Mouse (Mus musculus) liver, embryonic 13.5 days (tissue): ENCODE results near the gene Hectd1. TPM values are rescaled to one million over a fixed set of nuclear protein-coding genes. Genes with fewer than 3 reads are reported as not detected.

Experiments used
- ATAC-seq: fragments of 200-750 bp; cut with Nextera tagmentation; 2 replicates; pipeline ENCODE4 v1.8.0; 2017; ENCODE audit warnings: low read depth, mild to moderate bottlenecking, moderate number of reproducible peaks, moderate library complexity
- DNase-seq: peaks from one replicate; pipeline ENCODE4 v3.0.0; 2022
- H3K27ac ChIP-seq: fragments of 300-500 bp; sonication (generic); 2 replicates; pipeline ENCODE4 v1.5.1; 2015; ENCODE audit warnings: moderate library complexity, mild to moderate bottlenecking, inconsistent platforms
- H3K27me3 ChIP-seq: fragments of 300-500 bp; sonication (generic); 2 replicates; pipeline ENCODE4 v1.6.1; 2015; ENCODE audit warnings: mild to moderate bottlenecking, inconsistent platforms
- H3K36me3 ChIP-seq: fragments of 300-500 bp; sonication (generic); 2 replicates; pipeline ENCODE4 v1.6.1; 2015; ENCODE audit warnings: mild to moderate bottlenecking, inconsistent platforms
- H3K4me1 ChIP-seq: fragments of 300-500 bp; sonication (generic); replicated peaks from 2 replicates; pipeline ENCODE4 v1.6.1; 2015; ENCODE audit warnings: inconsistent platforms
- H3K4me2 ChIP-seq: fragments of 300-500 bp; sonication (generic); 2 replicates; pipeline ENCODE4 v1.6.1; 2015; ENCODE audit warnings: inconsistent platforms, mild to moderate bottlenecking, moderate library complexity
- H3K4me3 ChIP-seq: fragments of 300-500 bp; sonication (generic); replicated peaks from 2 replicates; pipeline ENCODE4 v1.5.1; 2015; ENCODE audit warnings: mild to moderate bottlenecking, inconsistent platforms
- H3K9ac ChIP-seq: fragments of 300-500 bp; sonication (generic); 2 replicates; pipeline ENCODE4 v1.6.1; 2015; ENCODE audit warnings: mild to moderate bottlenecking, inconsistent platforms
- H3K9me3 ChIP-seq: fragments of 300-500 bp; sonication (generic); replicated peaks from 2 replicates; pipeline ENCODE4 v1.6.1; 2016; ENCODE audit warnings: inconsistent platforms
- WGBS: fragments of 180-500 bp; shearing (Covaris S2); methylation state at CpG from one replicate; pipeline ENCODE4 v1.1.7; 2015; ENCODE audit not compliant: insufficient replicate concordance; 5-methylcytosine and 5-hydroxymethylcytosine counted together
- polyA plus RNA-seq: library from polyadenylated mRNA; unstranded; fragments of >200 nt; fragmentation: Nextera tagmentation; extraction: Ambion mirVana; gene quantifications from 2 replicates; pipeline ENCODE4 v1.2.1, GENCODE M21; 2015

Gene Hectd1
- polyA plus RNA-seq, 1 experiment from 2014 or later: 29.6 TPM

GRCm38 (mm10) chr12:51718617-51719016 lies 110.7 kb downstream of the Hectd1 start:
- Histone ChIP-seq H3K4me1 (peaks cover 10% of the 10 kb centered on the region), H3K9ac (no peak overlapping the region), H3K36me3 (peaks cover 6% of the 10 kb centered on the region; the same call in 1 of the 2 replicates), H3K4me2 (no peak overlapping the region), H3K9me3 (no peaks in the 10 kb centered on the region), H3K4me3 (no peak overlapping the region), H3K27me3 (no peaks in the 10 kb centered on the region), H3K27ac (no peak overlapping the region)
- ATAC-seq: no peak
- DNase-seq: no peak
- 67% methylated on average over 6 of the region's 6 CpGs for WGBS

- H3K9ac ChIP-seq: no peak overlapping the region
- no peaks in the 10 kb centered on the region for H3K36me3 ChIP-seq
- ATAC-seq (no peak), DNase-seq (no peak)
- H3K4me1 ChIP-seq: peaks cover 18% of the 10 kb centered on the region
- H3K27me3 ChIP-seq: no peaks in the 10 kb centered on the region
- H3K27ac ChIP-seq: no peak overlapping the region
- WGBS: 54% methylated on average over 1 of the region's 1 CpGs
- no peaks in the 10 kb centered on the region for H3K9me3 ChIP-seq
- H3K4me2 ChIP-seq: no peak overlapping the region
- H3K4me3 ChIP-seq: no peak overlapping the region
These were observed 116.7 kb downstream of the Hectd1 start for GRCm38 (mm10) chr12:51712685-51713084.

- Histone ChIP-seq H3K4me1 (peaks cover 25% of the 10 kb centered on the region), H3K4me3 (no peak overlapping the region), H3K27ac (no peak overlapping the region), H3K9me3 (no peaks in the 10 kb centered on the region), H3K4me2 (no peak overlapping the region), H3K9ac (no peak overlapping the region), H3K36me3 (no peaks in the 10 kb centered on the region), H3K27me3 (no peaks in the 10 kb centered on the region)
- ATAC-seq (0 out of 2 replicates have a peak, but pooled peaks have one; percentile 39), DNase-seq (no peak)
- WGBS: 30% methylated on average over 5 of the region's 5 CpGs
These were observed 119.2 kb downstream of the Hectd1 start for GRCm38 (mm10) chr12:51710154-51710553.

GRCm38 (mm10) chr12:51709741-51710140 lies 119.6 kb downstream of the Hectd1 start:
- Histone ChIP-seq H3K4me2 (no peak overlapping the region), H3K9me3 (no peaks in the 10 kb centered on the region), H3K4me3 (no peak overlapping the region), H3K9ac (no peak overlapping the region), H3K36me3 (no peaks in the 10 kb centered on the region), H3K4me1 (peaks cover 26% of the 10 kb centered on the region), H3K27ac (no peak overlapping the region), H3K27me3 (no peaks in the 10 kb centered on the region)
- ATAC-seq (no peak), DNase-seq (no peak)
- WGBS: 70% methylated on average over 3 of the region's 3 CpGs

- no peak for ATAC-seq
- no peak for DNase-seq
- H3K27me3 ChIP-seq: no peaks in the 10 kb centered on the region
These were observed 120.2 kb downstream of the Hectd1 start for GRCm38 (mm10) chr12:51708941-51709686.

GRCm38 (mm10) chr12:51706673-51707235 lies 122.6 kb downstream of the Hectd1 start:
- H3K27ac ChIP-seq: no peak overlapping the region
- no peaks in the 10 kb centered on the region for H3K27me3 ChIP-seq
- WGBS: 81% methylated on average over 5 of the region's 5 CpGs
- no peak for ATAC-seq
- no peak overlapping the region for H3K4me3 ChIP-seq
- H3K9me3 ChIP-seq: peaks cover 4% of the 10 kb centered on the region
- DNase-seq: no peak
- peaks cover 4% of the 10 kb centered on the region for H3K36me3 ChIP-seq
- H3K9ac ChIP-seq: no peak overlapping the region
- H3K4me1 ChIP-seq: peaks cover 34% of the 10 kb centered on the region
- no peak overlapping the region for H3K4me2 ChIP-seq

More at GRCm38 (mm10) chr12:51708941-51709686, 120.2 kb downstream of the Hectd1 start:
- 60% methylated on average over 14 of the region's 14 CpGs for whole genome bisulfite sequencing
- Histone ChIP-seq H3K36me3 (no peaks in the 10 kb centered on the region), H3K27ac (no peak overlapping the region; the same call in none of the 2 replicates), H3K4me2 (no peak overlapping the region), H3K4me1 (peaks cover 30% of the 10 kb centered on the region), H3K9ac (no peak overlapping the region), H3K9me3 (no peaks in the 10 kb centered on the region), H3K4me3 (no peak overlapping the region)

GRCm38 (mm10) chr12:51705778-51706177 lies 123.6 kb downstream of the Hectd1 start:
- ATAC-seq (0 out of 2 replicates have a peak, but pooled peaks have one; percentile 20), DNase-seq (no peak)
- 47% methylated on average over 12 of the region's 12 CpGs for WGBS
- H3K27ac ChIP-seq: no peak overlapping the region
- H3K36me3 ChIP-seq: peaks cover 4% of the 10 kb centered on the region
- H3K9me3 ChIP-seq: peaks cover 5% of the 10 kb centered on the region
- H3K27me3 ChIP-seq: no peaks in the 10 kb centered on the region
- H3K9ac ChIP-seq: no peak overlapping the region
- no peak overlapping the region for H3K4me2 ChIP-seq
- no peak overlapping the region for H3K4me3 ChIP-seq
- H3K4me1 ChIP-seq: peaks cover 39% of the 10 kb centered on the region

- Histone ChIP-seq H3K9me3 (peaks cover 5% of the 10 kb centered on the region), H3K4me2 (no peak overlapping the region), H3K4me3 (no peak overlapping the region), H3K4me1 (peaks cover 41% of the 10 kb centered on the region), H3K27me3 (no peaks in the 10 kb centered on the region), H3K27ac (0 out of 2 replicates have a peak overlapping the region, but pooled peaks have one; percentile 13), H3K36me3 (peaks cover 4% of the 10 kb centered on the region), H3K9ac (no peak overlapping the region)
- no peak for DNase-seq
- WGBS: 68% methylated on average over 7 of the region's 7 CpGs
- ATAC-seq: no peak
These were observed 124.8 kb downstream of the Hectd1 start for GRCm38 (mm10) chr12:51704572-51704971.

GRCm38 (mm10) chr12:51703859-51704258 lies 125.5 kb downstream of the Hectd1 start:
- no peak for DNase-seq
- Histone ChIP-seq H3K9ac (no peak overlapping the region), H3K27ac (no peak overlapping the region), H3K36me3 (peaks cover 4% of the 10 kb centered on the region), H3K4me2 (no peak overlapping the region), H3K4me1 (peaks cover 44% of the 10 kb centered on the region), H3K4me3 (no peak overlapping the region), H3K9me3 (peaks cover 5% of the 10 kb centered on the region), H3K27me3 (no peaks in the 10 kb centered on the region)
- no peak for ATAC-seq
- WGBS: 38% methylated on average over 1 of the region's 1 CpGs

GRCm38 (mm10) chr12:51701723-51702122 lies 127.6 kb downstream of the Hectd1 start:
- Histone ChIP-seq H3K4me1 (peaks cover 44% of the 10 kb centered on the region), H3K4me3 (no peak overlapping the region), H3K36me3 (peaks cover 4% of the 10 kb centered on the region), H3K4me2 (no peak overlapping the region), H3K9ac (no peak overlapping the region), H3K27me3 (no peaks in the 10 kb centered on the region), H3K27ac (no peak overlapping the region), H3K9me3 (peaks cover 5% of the 10 kb centered on the region)
- ATAC-seq: no peak
- DNase-seq: no peak

- ATAC-seq (peak; percentile 100), DNase-seq (peak; percentile 83)
- peaks cover 5% of the 10 kb centered on the region for H3K9me3 ChIP-seq
- WGBS: 28% methylated on average over 8 of the region's 8 CpGs
- H3K36me3 ChIP-seq: peaks cover 4% of the 10 kb centered on the region
- H3K27me3 ChIP-seq: no peaks in the 10 kb centered on the region
- peak overlapping the region; percentile 68 for H3K9ac ChIP-seq
- H3K4me2 ChIP-seq: peak overlapping the region; percentile 65
- H3K4me3 ChIP-seq: peak overlapping the region; percentile 50
- peak overlapping the region; percentile 97 for H3K27ac ChIP-seq
- peaks cover 43% of the 10 kb centered on the region for H3K4me1 ChIP-seq
These were observed 129.5 kb downstream of the Hectd1 start for GRCm38 (mm10) chr12:51699623-51700393.
